Mouse (Mus musculus) megakaryocyte-erythroid progenitor cell, adult 5-6 weeks (primary cell): ENCODE data around the gene Fam78a. TPM values are rescaled to one million over a fixed set of nuclear protein-coding genes. Genes with fewer than 3 reads are reported as not detected.

Source experiments
- ATAC-seq: replicated peaks from 2 replicates; pipeline ENCODE4 v1.8.0; 2016; ENCODE audit warnings: mild to moderate bottlenecking, inconsistent platforms; ENCODE audit not compliant: severe bottlenecking, poor library complexity, low FRiP score, low TSS enrichment
- total RNA-seq, 2 experiments: library from RNA; stranded (forward) in 1 of 2; stranded (reverse) in 1 of 2; fragments of 200-1000, 215-1000 nt in 1 of 2; fragments of >200 nt in 1 of 2; fragmentation: Nextera tagmentation in 1 of 2; gene quantifications; 2 replicates each; pipeline ENCODE4 v1.2.3; 2014 to 2017

Fam78a gene
- total RNA-seq, 2 experiments from 2014 or later = 23.4 to 30.2 TPM

GRCm38 (mm10) chr2:32077744-32078143 lies 6.9 kb downstream of the Fam78a start:
- no peak for ATAC-seq

DNA sequence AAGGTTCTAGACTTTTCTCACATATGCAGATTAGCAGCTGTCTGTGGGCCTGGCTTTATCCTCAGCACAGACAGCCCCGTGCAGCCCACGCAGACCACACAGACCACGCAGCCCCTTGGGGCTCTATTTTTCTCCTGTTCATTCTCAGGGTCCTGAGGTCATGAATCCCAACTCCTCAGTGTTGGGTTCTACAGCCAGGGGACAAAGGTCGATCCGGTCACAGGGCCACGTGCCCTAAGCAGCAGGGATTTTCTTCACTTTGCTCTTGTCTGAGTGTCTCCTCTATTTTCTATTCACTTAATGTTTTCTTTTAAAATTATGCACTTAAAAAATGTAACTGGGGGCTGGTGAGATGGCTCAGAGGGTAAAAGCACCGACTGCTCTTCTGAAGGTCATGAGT lies 9.3 kb downstream of the Fam78a start:
- ATAC-seq = no peak

- ATAC-seq = no peak
Measured at GRCm38 (mm10) chr2:32074404-32074803, 10.3 kb downstream of the Fam78a start.

DNA sequence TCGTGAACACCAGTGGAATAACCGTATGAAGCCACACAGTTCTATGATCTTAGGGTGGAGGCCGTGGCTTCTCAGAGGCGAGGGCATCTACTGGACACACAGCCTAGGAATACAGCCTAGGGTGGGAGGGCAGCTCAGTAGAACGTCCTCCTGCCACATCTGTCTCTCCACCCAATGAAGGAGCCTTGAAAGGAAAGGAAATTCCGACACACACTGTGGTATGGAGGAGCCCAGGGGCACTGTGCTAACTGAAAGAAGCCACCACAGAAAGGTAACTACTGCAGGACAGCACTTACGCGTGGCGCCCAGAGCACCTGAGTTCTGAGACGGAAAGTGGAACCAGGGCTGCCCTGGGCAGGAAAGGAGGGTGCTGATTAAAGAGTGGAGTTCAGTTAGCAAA lies 13.9 kb downstream of the Fam78a start:
- ATAC-seq = no peak

GRCm38 (mm10) chr2:32068811-32069607 lies 15.6 kb downstream of the Fam78a start:
- no peak for ATAC-seq

- no peak for ATAC-seq
Measured at GRCm38 (mm10) chr2:32066005-32066404, 18.7 kb downstream of the Fam78a start.

DNA sequence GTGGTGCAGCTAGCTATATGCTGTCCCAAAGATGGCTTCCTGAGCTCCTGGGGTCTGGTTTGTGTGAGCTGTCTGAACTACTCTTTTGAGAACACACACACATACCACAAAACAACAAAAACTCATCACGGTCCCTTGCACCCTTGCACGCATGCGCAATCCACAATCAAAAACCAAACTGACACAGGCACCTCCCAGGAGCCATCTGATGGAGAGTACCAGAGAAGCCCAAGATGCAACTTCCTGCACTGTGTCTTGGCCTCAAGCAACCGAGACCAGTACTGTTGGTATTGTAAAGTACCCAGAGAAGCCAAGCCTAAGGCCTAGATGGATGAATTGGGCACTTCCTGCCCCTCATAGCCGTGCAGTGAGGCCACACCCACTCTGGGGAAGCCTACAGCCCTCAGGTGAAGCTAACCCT lies 19.3 kb downstream of the Fam78a start:
- no peak for ATAC-seq

DNA sequence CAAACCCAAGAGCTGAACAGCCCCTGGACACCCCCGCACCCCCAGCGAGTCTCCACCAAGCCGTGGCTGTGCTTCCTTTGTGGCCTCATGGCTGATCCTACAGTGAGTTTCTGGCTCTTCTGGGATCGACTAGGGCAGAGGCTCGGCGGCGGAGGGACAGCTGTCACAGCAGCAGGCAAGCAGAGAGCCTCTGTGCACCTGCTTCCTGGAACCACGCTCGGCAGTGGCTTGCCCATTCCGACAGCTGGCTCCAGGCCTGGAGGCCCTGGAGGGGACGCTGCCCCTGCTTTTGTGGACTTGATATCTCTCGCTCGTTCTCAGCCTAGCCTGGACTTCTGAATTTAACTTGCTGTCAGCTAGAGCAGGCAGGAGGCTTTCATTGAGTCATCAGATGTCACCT lies 19.7 kb downstream of the Fam78a start:
- no peak for ATAC-seq

- no peak for ATAC-seq
Measured at GRCm38 (mm10) chr2:32063451-32064151, 21.1 kb downstream of the Fam78a start.

DNA sequence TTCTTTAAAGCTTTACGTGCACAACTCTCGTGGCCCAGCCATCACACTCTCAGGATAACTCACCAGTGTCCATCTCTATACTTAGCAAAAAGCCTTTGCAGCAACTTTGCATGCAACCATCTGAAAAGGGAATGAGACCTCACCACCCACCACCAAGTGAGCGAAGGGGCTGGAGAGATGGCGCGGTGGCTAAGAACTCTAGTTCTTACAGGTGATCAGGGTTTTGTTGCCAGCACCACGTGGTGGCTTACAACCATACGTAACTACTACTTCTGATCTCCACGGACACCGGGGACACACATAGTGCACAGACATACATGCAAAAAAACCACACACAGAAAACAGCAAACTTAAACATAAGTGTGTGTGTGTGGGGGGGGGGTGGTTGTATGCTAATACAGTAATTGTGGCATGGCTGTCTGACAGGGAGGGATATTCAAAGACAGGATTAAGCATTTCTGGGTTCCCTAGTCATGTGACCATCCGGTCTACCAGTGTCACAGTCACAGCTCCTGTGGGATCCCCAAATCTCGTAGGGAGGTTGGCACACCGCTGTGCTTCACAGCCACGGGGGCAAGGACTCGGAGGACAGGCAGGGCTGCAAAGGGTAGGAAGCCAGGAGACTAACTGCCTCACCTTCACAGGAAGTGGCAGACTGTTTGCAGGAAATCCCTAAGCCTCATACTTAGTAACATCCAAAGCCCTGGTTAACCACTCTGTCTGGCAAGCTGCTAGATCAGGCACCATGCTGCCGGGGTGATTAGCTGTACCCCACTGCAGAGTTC lies 21.8 kb downstream of the Fam78a start:
- ATAC-seq = no peak; the same call in 1 of the 2 replicates

DNA sequence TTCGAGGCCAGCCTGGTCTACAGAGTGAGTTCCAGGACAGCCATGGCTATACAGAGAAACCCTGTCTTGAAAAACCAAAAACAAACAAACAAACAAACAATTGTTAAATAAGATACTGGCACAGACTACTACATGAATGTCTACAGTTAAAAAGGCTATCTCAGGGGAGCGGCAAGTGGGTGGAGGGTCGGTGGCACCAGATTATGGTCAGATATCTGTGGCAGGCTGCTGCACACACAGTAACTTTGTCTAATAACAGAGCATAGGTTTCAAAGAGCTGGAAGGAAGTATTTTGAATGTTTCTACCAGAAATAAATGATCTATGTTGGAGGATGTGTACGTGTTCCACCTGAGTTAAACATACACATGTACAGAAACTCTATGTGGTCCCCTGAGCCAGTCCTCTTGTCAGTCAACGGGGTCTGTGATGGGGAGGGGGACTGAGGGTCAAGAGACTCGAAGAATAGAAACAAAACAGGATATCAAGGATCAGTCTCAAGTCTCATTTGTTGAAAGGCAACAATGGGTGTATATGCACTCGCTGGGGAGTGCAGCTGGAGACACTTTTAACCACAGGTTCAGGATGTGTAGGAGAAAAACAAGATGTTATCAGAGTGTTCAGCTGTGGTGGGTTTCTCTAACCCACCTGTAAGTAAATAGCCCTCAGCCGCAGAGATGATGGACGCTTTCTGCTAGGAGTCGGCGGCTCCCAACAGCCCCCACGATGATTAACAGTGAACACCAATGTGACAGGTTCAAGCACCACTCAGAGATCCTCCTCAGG lies 22.7 kb downstream of the Fam78a start:
- ATAC-seq = peak; percentile 63

GRCm38 (mm10) chr2:32061189-32061588 lies 23.5 kb downstream of the Fam78a start:
- ATAC-seq = 0 out of 2 replicates have a peak, but pooled peaks have one; percentile 26

DNA sequence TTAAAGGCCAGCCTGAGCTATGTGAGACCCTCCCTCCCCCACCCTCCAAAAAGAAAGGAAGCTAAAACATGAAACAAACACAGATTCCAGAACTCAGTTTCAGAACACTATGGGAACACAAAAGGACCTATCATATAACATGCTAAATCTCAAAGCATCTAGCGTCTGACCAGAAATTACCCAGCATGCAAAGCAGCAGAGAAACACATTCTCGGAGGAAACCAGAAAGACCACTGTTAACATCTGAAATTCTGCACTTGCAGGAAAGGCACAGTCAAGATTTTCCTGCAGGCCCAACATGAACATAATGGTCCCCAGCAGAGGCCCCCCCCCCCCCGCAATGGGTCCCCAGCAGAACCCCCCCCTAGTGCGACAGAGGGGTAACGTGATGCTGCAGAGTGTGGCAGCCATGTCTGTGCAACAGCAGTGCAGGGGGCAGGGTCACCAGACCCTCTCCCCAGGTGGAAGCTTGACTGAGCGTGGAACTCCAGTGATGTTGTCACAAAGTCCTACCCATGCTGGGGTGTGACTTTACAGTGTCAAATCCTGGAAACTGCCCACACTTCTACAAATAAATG lies 24.3 kb downstream of the Fam78a start:
- no peak for ATAC-seq

DNA sequence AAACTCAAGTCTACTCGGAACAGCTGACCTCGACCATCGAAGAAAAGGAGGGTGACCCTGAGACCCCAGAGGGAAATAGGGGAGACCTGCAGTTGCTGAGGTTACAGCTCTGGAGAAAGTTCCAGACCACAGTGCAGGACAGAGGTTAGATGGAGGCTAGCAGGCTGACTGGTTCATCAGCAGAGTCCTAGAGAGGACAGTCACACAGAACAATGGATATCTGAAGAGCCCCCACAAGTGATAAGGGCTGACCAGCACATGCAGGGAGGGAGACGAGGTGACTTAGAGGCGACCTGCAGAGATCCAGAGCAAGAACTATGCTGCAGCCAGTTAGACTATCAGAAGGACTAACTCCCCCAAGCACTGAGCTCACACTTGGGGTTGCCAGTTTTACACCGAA lies 25.0 kb downstream of the Fam78a start:
- ATAC-seq = no peak

- no peak for ATAC-seq
Measured at GRCm38 (mm10) chr2:32058716-32059115, 25.9 kb downstream of the Fam78a start.

- no peak for ATAC-seq
Measured at GRCm38 (mm10) chr2:32058241-32058640, 26.4 kb downstream of the Fam78a start.

- no peak for ATAC-seq
Measured at GRCm38 (mm10) chr2:32057794-32058193, 26.9 kb downstream of the Fam78a start.

DNA sequence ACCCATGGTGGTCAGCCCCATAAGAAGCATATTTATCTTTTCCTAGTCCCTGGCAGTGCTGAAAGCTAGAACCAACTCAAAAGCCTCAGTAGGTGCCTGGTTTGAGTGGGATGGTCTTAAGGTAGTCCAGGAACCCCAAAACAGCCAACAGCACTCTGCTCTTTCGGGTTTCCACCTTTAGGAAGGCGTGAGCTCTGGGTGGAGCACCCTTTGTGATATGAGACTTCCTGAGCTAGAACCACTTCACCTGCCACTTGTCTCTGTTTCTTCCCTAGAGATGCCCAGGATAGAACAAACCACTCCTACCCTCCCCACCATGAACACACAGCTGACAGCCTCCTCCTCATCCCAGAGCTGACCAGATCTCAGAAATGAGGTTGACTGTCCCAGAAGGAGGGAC lies 27.3 kb downstream of the Fam78a start:
- peak; percentile 22; the same call in 1 of the 2 replicates for ATAC-seq

DNA sequence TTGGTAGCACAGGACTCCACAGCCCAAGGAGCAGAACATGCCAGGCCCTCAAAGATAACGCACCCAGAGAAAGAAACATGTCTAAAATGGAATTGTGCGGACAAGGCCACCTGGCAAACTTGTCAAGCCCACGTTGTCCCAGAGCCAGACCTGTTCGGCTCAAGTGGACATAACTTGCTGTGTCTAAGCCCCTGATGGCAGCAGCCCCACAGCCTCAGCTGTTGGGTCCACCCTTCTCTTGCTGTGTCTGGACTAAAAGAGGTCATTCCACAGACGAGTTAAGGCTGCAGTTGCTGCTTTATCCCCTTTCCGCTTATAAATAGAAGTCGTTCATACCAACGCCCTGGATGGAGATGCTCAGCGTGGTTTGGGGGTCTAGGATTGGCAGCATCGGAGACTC lies 28.1 kb downstream of the Fam78a start:
- ATAC-seq = no peak
